Mouse (Mus musculus) ovary, postnatal 10 days (tissue): ENCODE data around the gene AC161166.1.
"Not testable (repeated sequence)": the region's sequence is repeated elsewhere in the genome, so short reads cannot be mapped to it uniquely, and the experiment has no call there.

Experiments used
- DNase-seq: peaks from one replicate; pipeline ENCODE4 v3.0.0; 2022; ENCODE audit warnings: low spot score

The AC161166.1 gene

GRCm38 (mm10) chr7:24485481-24485880 is 26.8 kb downstream of the AC161166.1 start:
- DNase-seq = no peak

- DNase-seq = not testable (repeated sequence)
These were observed 29.0 kb downstream of the AC161166.1 start for GRCm38 (mm10) chr7:24483291-24483690.

- no peak for DNase-seq
These were observed 29.8 kb downstream of the AC161166.1 start for GRCm38 (mm10) chr7:24482208-24483020.

GRCm38 (mm10) chr7:24481474-24482207 is 30.6 kb downstream of the AC161166.1 start, which contains the start of gene Cadm4:
Cadm4 (plus strand) TSS chr7:24482023.
- peak; percentile 74 for DNase-seq

GRCm38 (mm10) chr7:24480986-24481473 is 31.2 kb downstream of the AC161166.1 start:
- DNase-seq = no peak

- no peak for DNase-seq
These were observed 31.9 kb downstream of the AC161166.1 start for GRCm38 (mm10) chr7:24480121-24480941.

- no peak for DNase-seq
These were observed 32.6 kb downstream of the AC161166.1 start for GRCm38 (mm10) chr7:24479685-24480084.

GRCm38 (mm10) chr7:24478911-24479310 is 33.3 kb downstream of the AC161166.1 start:
- no peak for DNase-seq

- no peak for DNase-seq
These were observed 35.4 kb downstream of the AC161166.1 start for GRCm38 (mm10) chr7:24476856-24477255.

- no peak for DNase-seq
These were observed 35.9 kb downstream of the AC161166.1 start for GRCm38 (mm10) chr7:24476338-24476737.

- DNase-seq = no peak
These were observed 37.3 kb downstream of the AC161166.1 start for GRCm38 (mm10) chr7:24474811-24475506.

- DNase-seq = peak; percentile 15
These were observed 38.2 kb downstream of the AC161166.1 start for GRCm38 (mm10) chr7:24473913-24474529.

GRCm38 (mm10) chr7:24472937-24473336 is 39.3 kb downstream of the AC161166.1 start:
- DNase-seq = no peak

GRCm38 (mm10) chr7:24472442-24472841 is 39.8 kb downstream of the AC161166.1 start:
- DNase-seq = no peak

- DNase-seq = no peak
These were observed 41.9 kb downstream of the AC161166.1 start for GRCm38 (mm10) chr7:24470356-24470755.

- no peak for DNase-seq
These were observed 43.1 kb downstream of the AC161166.1 start for GRCm38 (mm10) chr7:24469126-24469525.

GRCm38 (mm10) chr7:24467886-24468285 is 44.4 kb downstream of the AC161166.1 start:
- no peak for DNase-seq

- no peak for DNase-seq
These were observed 45.4 kb downstream of the AC161166.1 start for GRCm38 (mm10) chr7:24466835-24467234.

- DNase-seq = no peak
These were observed 49.6 kb downstream of the AC161166.1 start, which contains the start of gene Plaur for GRCm38 (mm10) chr7:24462388-24463319. Plaur (plus strand) TSS chr7:24462484.
